Mouse (Mus musculus) thymus, postnatal 14 days (tissue): Measurements from ENCODE around the gene Rint1.

Experiments used
- DNase-seq: peaks from one replicate; pipeline ENCODE4 v3.0.0; 2021

Gene Rint1

GRCm38 (mm10) chr5:23787536-23788389 lies at the start of gene Rint1:
Gene Rint1, plus strand, starts transcription at chr5:23787711.
- DNase-seq = peak; percentile 95

- DNase-seq = no peak
Measured at GRCm38 (mm10) chr5:23743261-23743660, 44.2 kb upstream of the Rint1 start.

GRCm38 (mm10) chr5:23749882-23750281 lies 37.6 kb upstream of the Rint1 start:
- no peak for DNase-seq

GRCm38 (mm10) chr5:23755591-23755990 lies 31.9 kb upstream of the Rint1 start:
- DNase-seq = no peak

- no peak for DNase-seq
Measured at GRCm38 (mm10) chr5:23756368-23756767, 31.1 kb upstream of the Rint1 start.

DNA sequence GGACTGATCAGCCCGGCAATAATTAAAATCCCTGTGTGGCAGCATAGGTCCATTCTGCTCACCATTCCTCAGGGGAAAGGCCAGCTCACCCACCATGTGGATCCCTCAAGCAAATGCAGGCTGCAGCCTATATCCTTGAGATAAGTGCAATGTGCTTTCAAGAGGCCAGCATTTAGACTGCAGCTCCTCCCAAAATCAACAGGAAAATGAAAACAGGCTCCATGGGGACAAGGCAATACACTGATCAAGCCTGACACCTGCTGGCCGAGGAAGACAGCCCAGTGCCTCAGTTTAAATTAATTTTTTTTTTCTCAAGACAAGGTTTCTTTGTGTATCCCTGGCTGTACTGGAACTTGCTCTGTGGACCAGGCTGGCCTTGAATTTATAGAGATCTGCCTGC lies 28.9 kb upstream of the Rint1 start:
- peak; percentile 24 for DNase-seq

GRCm38 (mm10) chr5:23762531-23762930 lies 25.0 kb upstream of the Rint1 start:
- DNase-seq = no peak

DNA sequence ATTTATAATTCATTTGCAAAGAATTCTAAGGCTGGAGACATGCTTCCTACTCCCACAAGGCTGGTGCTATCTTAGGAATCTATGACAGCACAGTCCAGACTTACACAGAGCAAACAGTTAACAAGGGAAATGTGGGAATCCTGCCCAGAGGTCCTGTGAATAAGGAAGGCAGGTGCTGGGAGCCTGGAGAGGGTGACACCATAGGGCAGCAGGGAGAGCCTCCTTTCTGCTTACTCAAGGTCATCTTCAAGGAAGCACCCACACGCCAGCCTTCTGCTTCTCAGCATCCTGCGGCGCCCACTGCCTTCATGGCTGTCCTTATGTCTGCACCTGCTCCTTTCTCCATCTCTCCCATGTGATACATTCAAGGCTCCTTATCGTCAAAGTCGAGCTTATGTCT lies 23.0 kb upstream of the Rint1 start:
- no peak for DNase-seq

DNA sequence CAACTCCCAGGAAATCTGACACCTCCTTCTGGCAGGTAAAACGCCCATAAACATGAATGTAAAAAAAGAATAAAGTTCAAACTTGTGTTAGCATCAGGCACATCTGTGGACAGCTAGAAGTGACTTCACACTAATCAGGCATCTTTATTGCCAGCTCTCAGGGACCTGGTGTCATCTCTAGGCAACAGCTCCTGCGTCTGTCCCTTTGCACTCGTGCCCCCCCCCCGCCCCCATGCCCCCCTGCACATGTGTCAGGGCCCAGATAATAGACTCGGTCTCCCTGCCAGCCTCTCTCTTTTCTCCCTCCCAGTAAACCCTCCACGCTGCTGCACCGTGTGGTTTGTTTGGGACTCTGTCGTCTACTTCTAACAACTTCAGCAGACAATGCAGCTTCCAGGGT lies 16.4 kb upstream of the Rint1 start:
- DNase-seq = no peak

DNA sequence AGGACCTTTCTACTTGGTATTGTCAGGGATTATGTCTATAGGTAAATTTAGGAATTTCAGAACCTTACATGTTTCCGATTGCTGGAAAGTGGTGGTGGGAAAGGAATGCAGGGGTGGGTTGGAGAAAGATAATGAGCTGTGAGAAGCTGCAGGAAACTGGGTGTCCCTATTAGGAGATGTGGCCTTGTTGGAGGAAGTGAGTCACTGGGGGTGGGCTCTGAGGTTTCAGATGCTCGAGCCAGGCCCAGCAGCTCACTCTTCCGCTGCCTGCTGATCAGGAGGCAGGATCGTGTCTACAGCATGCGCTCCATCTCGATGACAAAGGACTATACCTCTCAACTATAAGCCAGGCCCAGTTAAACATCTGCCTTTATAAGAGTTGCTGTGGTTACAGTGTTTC lies 13.3 kb upstream of the Rint1 start:
- no peak for DNase-seq

- no peak for DNase-seq
Measured at GRCm38 (mm10) chr5:23780516-23780915, 7.0 kb upstream of the Rint1 start.

- DNase-seq = no peak
Measured at GRCm38 (mm10) chr5:23781172-23781571, 6.3 kb upstream of the Rint1 start.

DNA sequence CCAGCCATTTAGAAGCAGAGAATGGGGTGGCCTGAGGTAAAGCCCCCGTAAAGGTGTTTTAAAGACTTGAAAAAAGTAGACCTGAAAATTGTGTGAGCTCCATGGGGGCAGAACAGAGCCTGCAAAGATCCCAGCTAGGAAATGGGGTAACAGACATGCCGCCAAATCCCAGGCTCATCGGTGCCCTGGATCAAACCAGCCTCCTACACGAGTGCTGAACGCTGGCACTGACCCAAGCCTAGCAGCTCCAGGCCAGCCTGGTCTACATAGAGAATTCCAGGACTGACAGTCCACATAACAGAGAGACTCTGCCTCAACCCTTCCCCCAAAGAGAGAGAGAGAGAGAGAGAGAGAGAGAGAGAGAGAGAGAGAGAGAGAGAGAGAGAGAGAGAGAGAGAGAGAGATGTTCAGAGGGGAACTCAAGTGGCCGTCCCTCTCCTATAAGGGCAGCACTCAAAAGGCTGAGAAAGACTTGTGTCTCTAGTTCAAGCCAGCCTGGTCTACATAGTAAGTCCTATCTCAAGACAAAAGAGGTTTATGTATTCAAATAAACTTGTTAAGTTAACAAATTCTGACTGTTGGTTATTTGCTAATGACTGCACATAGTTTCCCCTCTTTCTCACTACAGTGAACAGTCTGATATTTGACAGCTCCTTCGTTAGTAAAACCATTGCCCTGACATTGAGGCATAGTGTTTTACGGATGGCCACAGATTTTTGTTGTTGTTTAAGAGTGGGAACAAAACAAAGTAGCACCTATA lies 5.3 kb upstream of the Rint1 start:
- no peak for DNase-seq

- DNase-seq = peak; percentile 85
Measured at GRCm38 (mm10) chr5:23782931-23783877, 4.3 kb upstream of the Rint1 start, which contains the start of gene Pus7. Gene Pus7, minus strand, starts transcription at chr5:23783711.

DNA sequence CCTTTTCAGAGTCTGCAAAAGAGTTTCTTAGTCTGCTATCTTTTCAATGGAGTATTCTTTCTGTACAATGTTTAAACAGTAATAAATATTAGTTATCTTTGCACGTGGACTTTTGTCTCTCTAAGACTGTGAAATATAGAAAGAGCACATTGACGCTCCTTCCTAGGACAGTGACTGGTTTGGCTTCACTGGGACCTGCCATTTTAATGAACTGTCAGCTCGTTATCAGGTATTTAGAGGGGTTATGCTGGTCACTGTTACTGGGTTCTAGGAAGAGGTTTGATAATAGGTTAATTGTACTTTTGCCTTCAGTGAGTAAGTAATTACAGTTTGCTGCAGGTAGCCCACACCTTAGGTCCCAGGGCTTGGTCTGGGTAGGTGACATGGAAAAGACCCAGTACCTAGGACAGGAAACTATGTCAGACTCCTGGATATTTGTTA lies 899 bp downstream of the Rint1 start:
- DNase-seq = no peak

DNA sequence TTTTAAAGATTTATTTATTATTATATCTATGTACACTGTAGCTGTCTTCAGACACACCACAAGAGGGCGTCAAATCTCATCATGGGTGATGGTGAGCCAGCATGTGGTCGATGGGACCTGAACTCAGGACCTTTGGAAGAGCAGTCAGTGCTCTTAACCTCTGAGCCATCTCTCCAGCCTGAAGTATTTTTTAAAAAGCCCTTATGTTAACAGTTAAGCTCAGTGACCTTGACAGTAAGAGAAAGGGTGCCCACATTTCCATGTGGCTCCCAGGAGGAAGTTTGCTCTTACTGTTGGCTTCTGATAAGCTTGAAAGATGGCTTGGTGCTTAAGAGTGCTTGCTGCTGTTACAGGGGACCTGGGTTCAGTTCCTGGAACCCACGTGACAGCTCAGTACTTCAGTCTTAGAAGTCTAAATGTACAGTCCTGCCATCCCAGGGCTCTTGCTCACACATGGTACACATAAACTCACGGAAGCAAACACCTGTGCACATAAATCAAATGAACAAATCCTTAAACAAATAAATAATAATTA lies 1.6 kb downstream of the Rint1 start:
- DNase-seq = no peak

GRCm38 (mm10) chr5:23792726-23793125 lies 5.2 kb downstream of the Rint1 start:
- no peak for DNase-seq

DNA sequence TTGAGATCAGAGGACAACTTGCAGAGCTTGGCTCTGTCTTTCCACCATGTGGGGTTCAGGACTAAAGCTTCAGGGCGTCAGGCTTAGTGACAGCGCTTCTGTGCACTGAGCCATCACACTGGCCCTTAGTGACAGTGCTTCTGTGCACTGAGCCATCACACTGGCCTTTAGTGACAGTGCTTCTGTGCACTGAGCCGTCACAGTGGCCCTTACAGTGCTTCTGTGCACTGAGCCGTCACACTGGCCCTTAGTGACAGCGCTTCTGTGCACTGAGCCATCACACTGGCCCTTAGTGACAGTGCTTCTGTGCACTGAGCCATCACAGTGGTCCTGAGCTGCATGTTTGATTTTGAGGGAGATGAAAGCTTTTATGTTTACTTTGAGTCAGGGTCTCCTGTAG lies 27.3 kb downstream of the Rint1 start:
- DNase-seq = no peak

- no peak for DNase-seq
Measured at GRCm38 (mm10) chr5:23816681-23817080, 29.2 kb downstream of the Rint1 start.

DNA sequence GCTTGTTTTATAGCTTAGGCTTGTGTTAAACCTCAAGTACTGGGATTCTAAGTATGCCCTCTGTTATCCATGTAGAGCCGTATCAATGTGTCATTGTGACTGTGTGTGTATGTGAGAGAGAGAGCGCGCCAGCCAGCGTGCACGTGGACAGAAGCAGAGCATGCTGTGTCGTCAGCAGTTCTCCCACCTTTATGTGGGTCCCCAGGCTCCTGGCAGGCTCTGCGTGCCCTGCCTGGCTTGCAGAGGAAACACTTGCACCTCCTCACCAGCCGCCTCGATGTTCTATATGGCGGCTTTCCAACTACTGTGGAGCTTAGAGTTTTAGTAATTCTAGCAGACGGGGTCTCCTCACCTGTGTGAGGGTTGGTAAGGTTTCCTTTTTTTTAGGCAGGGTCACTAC lies 34.8 kb downstream of the Rint1 start:
- DNase-seq = no peak

GRCm38 (mm10) chr5:23824171-23824733 lies 36.7 kb downstream of the Rint1 start:
- DNase-seq = no peak

- peak; percentile 74 for DNase-seq
Measured at GRCm38 (mm10) chr5:23826321-23827004, 39.0 kb downstream of the Rint1 start.
